Mouse (Mus musculus): ENCODE data around the gene AC192777.2.
"Not testable (repeated sequence)": the region's sequence is repeated elsewhere in the genome, so short reads cannot be mapped to it uniquely, and the experiment has no call there.

The AC192777.2 gene

DNA sequence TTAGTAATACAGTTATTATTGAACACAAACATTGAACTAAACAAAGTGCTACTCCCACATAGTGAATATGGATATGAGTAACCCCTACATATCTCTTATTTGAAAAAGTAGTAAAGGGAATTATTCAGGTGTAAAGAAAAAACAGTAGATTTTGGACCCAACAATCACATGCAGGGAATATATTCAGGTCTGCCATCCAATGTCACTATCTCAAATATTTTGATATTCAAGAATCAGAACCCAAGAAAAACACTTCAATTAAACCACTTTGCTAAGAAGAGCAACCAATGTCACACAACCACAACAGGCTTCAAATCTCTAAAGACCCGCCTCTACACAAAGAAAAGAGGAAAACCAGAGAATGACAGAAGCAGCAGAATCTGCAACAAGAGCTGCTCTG is at the start of gene AC192777.2:
AC192777.2 (plus strand) TSS at position 301 of the 400 bp plus-strand sequence.
- not testable (repeated sequence) for DNase-seq

DNA sequence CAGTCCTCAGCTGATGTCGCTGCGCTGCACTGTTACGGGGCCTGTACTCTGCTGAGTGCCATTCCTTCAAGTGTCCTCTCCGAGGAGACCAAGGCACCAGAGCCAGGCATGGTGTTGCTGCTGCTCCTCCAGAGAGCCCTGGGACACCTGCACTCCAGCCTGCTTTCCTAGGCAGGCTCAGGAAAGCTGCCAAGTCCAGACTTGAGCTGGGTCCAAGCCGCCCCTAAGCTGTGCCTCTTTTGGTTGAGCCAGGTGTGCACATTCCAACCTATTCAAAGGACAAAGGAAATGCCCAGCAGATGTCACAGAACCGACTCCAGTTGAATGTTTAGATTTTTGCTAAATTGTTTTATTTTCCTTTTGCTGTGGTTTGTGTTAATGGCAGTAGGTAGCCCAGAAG is 20.9 kb downstream of the AC192777.2 start:
- not testable (repeated sequence) for DNase-seq

DNA sequence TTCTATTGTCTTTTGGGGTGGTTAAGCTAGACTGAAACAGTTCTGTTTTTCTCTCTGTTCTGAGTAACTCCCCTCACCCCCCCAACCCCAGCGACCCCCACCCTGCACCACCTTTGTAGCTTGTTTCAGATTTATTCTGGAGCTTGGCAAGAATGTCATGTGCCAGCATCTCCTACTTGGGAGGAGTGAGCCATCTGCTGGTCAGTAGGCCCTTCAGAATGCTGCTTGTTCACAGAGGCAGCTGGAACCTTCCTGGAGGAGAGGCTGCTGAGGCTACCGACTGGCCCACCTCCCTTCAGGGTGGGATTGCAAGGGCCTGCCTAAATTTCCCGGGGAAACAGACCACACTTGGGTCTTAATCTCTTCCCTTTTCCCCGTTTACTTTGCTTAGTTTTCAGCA is 21.6 kb downstream of the AC192777.2 start:
- DNase-seq = not testable (repeated sequence)
